8 mouse cellular contexts compared by ENCODE assay signal in the genomic region with DNA sequence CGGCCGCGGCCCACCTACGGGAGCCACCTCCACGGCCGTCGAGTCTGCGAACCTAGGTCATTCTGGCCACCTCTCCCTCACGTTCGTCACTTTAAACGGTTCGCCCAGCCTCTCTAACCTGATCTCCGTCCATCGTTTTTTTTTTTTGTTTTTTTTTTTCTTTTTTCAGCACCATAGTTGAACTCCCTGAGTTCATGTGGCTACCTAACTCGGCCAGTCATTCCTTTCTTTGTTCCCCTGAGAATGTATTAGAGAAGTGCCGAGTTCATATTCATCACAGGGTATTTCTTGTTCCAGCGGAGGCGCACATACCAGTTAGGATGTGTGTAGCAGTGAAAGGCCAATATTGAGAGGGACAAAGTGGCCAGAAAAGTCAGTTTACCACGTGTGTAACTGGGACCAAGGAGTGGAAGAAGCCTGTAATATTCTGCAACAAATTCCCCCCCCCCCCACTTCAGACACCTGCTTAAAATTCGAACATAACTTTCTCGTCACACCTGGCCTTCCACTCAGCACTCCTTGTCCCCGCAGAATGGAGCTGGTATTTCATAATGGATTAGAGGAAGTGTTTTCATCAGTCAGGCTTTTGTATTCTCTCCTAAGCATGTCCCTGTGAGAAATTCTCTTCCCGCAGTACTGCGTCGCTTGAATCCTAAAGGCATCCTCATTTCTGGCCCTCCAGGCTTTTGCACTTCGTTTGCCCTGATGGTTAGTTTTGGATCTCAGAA. TPM values are rescaled to one million over a fixed set of nuclear protein-coding genes. Genes with fewer than 3 reads are reported as not detected.
A peak's percentile ranks its signal among the peaks of the same experiment; 100 is the strongest.
DNase-seq lines count a peak whose midpoint lies in the region; ATAC-seq lines count a peak whose summit lies in the region.

No protein-coding gene starts in this region.

- no peaks in the 10 kb centered on the region for H3K27me3 ChIP-seq in megakaryocyte, embryonic 14.5 days (replicated peaks)
- H3K27me3 ChIP-seq in erythroblast, embryonic 14.5 days (ENCODE audit: control insufficient read depth), result no peaks in the 10 kb centered on the region
- H3K27me3 ChIP-seq in liver, embryonic 11.5 days (replicated peaks; ENCODE audit: control insufficient read depth, insufficient read depth, low read length), result no peaks in the 10 kb centered on the region
- no peaks in the 10 kb centered on the region for H3K27me3 ChIP-seq in neural tube, embryonic 15.5 days (replicated peaks)

- peaks cover 27% of the 10 kb centered on the region for H3K36me3 ChIP-seq in megakaryocyte, embryonic 14.5 days (replicated peaks; ENCODE audit: low read length)
- peaks cover 33% of the 10 kb centered on the region for H3K36me3 ChIP-seq in erythroblast, embryonic 14.5 days (ENCODE audit: control insufficient read depth)
- peaks cover 14% of the 10 kb centered on the region for H3K36me3 ChIP-seq in liver, embryonic 11.5 days (ENCODE audit: control insufficient read depth, insufficient read depth, low read length)
- H3K36me3 ChIP-seq in neural tube, embryonic 15.5 days, result peaks cover 12% of the 10 kb centered on the region

- H3K4me2 ChIP-seq in liver, embryonic 11.5 days, result peak overlapping the region; percentile 77
- H3K4me2 ChIP-seq in neural tube, embryonic 15.5 days, result peak overlapping the region; percentile 69

- WGBS in liver, embryonic 11.5 days, result 19% methylated on average over 26 of the region's 26 CpGs
- 13% methylated on average over 26 of the region's 26 CpGs for WGBS in neural tube, embryonic 15.5 days

- H3K27ac ChIP-seq in liver, embryonic 11.5 days (ENCODE audit: low read depth, low read length), result peak overlapping the region; percentile 73
- peak overlapping the region; percentile 88 for H3K27ac ChIP-seq in neural tube, embryonic 15.5 days (replicated peaks)

- DNase-seq in liver, embryonic 11.5 days (ENCODE audit: low spot score), result no peak
- no peak for DNase-seq in urinary bladder, postnatal 14 days (ENCODE audit: low spot score)
- DNase-seq in thymus, postnatal 25 days, result no peak

- peaks cover 46% of the 10 kb centered on the region for H3K4me1 ChIP-seq in megakaryocyte, embryonic 14.5 days
- peaks cover 37% of the 10 kb centered on the region for H3K4me1 ChIP-seq in erythroblast, embryonic 14.5 days (ENCODE audit: control insufficient read depth)
- H3K4me1 ChIP-seq in liver, embryonic 11.5 days (replicated peaks; ENCODE audit: control insufficient read depth, insufficient read depth, low read length), result peaks cover 19% of the 10 kb centered on the region
- H3K4me1 ChIP-seq in neural tube, embryonic 15.5 days, result peaks cover 32% of the 10 kb centered on the region

- peak overlapping the region; percentile 95 for H3K9ac ChIP-seq in liver, embryonic 11.5 days (ENCODE audit: low read depth, low read length)
- peak overlapping the region; percentile 92 for H3K9ac ChIP-seq in neural tube, embryonic 15.5 days (replicated peaks)

- no peak for ATAC-seq in megakaryocyte, adult 5-6 weeks (ENCODE audit: poor library complexity, severe bottlenecking)
- no peak for ATAC-seq in liver, embryonic 11.5 days (replicated peaks; ENCODE audit: low FRiP score)
- ATAC-seq in neural tube, embryonic 15.5 days (ENCODE audit: low FRiP score), result no peak; the same call in 1 of the 2 replicates
- no peak for ATAC-seq in activated CD4-positive, CD25-positive, alpha-beta regulatory T cell, adult 4 months

- H3K4me3 ChIP-seq in megakaryocyte, embryonic 14.5 days (replicated peaks), result peak overlapping the region; percentile 98
- H3K4me3 ChIP-seq in erythroblast, embryonic 14.5 days (replicated peaks), result peak overlapping the region; percentile 100
- peak overlapping the region; percentile 87 for H3K4me3 ChIP-seq in liver, embryonic 11.5 days (ENCODE audit: low read depth, low read length)
- peak overlapping the region; percentile 67 for H3K4me3 ChIP-seq in neural tube, embryonic 15.5 days (replicated peaks)

- H3K9me3 ChIP-seq in megakaryocyte, embryonic 14.5 days, result no peaks in the 10 kb centered on the region
- no peaks in the 10 kb centered on the region for H3K9me3 ChIP-seq in erythroblast, embryonic 14.5 days (ENCODE audit: control insufficient read depth, low read length)
- H3K9me3 ChIP-seq in liver, embryonic 11.5 days (ENCODE audit: control insufficient read depth, low read length), result no peaks in the 10 kb centered on the region
- H3K9me3 ChIP-seq in neural tube, embryonic 15.5 days (replicated peaks), result no peaks in the 10 kb centered on the region

RNA-seq across cellular contexts. Expression of a gene that starts 0.8 kb away (rescaled TPM):
- polyA plus RNA-seq in megakaryocyte, embryonic 14.5 days (2012; ENCODE audit: insufficient read depth, low replicate concordance), result 12.2 and 191 TPM in 2 replicates
- 197 and 229 TPM in 2 replicates for total RNA-seq in megakaryocyte, adult 5-6 weeks (2015)
- 111 and 159 TPM in 2 replicates for total RNA-seq in megakaryocyte, adult 5-6 weeks (2017)
- 12.2 and 16.2 TPM in 2 replicates for polyA plus RNA-seq in erythroblast, embryonic 14.5 days (2012)
- 191 and 204 TPM in 2 replicates for polyA plus RNA-seq in liver, embryonic 11.5 days (2014; fragmentation: Nextera tagmentation; extraction: Ambion mirVana)
- 402 and 431 TPM in 2 replicates for polyA plus RNA-seq in neural tube, embryonic 15.5 days (2015; fragmentation: Nextera tagmentation; extraction: Ambion mirVana)
- polyA plus RNA-seq in activated CD4-positive, CD25-positive, alpha-beta regulatory T cell, adult 4 months (2017; shearing (Covaris generic)), result 100 to 1,000 TPM; 180 to 210 TPM

RNA-seq across cellular contexts. Expression of a gene that starts 13.2 kb away (rescaled TPM):
- 0.66 TPM in 1 of 2 replicates, not detected in the other for polyA plus RNA-seq in megakaryocyte, embryonic 14.5 days (2012; ENCODE audit: insufficient read depth, low replicate concordance)
- 22.4 and 24.3 TPM in 2 replicates for total RNA-seq in megakaryocyte, adult 5-6 weeks (2015)
- 43.5 and 58.0 TPM in 2 replicates for total RNA-seq in megakaryocyte, adult 5-6 weeks (2017)
- polyA plus RNA-seq in erythroblast, embryonic 14.5 days (2012), result 0.04 and 0.12 TPM in 2 replicates
- 9.0 and 10.2 TPM in 2 replicates for polyA plus RNA-seq in liver, embryonic 11.5 days (2014; fragmentation: Nextera tagmentation; extraction: Ambion mirVana)
- polyA plus RNA-seq in neural tube, embryonic 15.5 days (2015; fragmentation: Nextera tagmentation; extraction: Ambion mirVana), result 4.9 and 7.0 TPM in 2 replicates
- 10 to 100 TPM; 16.6 to 17.6 TPM for polyA plus RNA-seq in activated CD4-positive, CD25-positive, alpha-beta regulatory T cell, adult 4 months (2017; shearing (Covaris generic))

RNA-seq across cellular contexts. Expression of a gene that starts 49.6 kb away (rescaled TPM):
- 0.30 TPM in 1 of 2 replicates, not detected in the other for polyA plus RNA-seq in megakaryocyte, embryonic 14.5 days (2012; ENCODE audit: insufficient read depth, low replicate concordance)
- 0.45 and 1.5 TPM in 2 replicates for total RNA-seq in megakaryocyte, adult 5-6 weeks (2015)
- 0.07 and 0.65 TPM in 2 replicates for total RNA-seq in megakaryocyte, adult 5-6 weeks (2017)
- 0.02 and 0.04 TPM in 2 replicates for polyA plus RNA-seq in erythroblast, embryonic 14.5 days (2012)
- polyA plus RNA-seq in liver, embryonic 11.5 days (2014; fragmentation: Nextera tagmentation; extraction: Ambion mirVana), result 2.0 and 2.4 TPM in 2 replicates
- polyA plus RNA-seq in neural tube, embryonic 15.5 days (2015; fragmentation: Nextera tagmentation; extraction: Ambion mirVana), result 5.5 and 5.6 TPM in 2 replicates
- polyA plus RNA-seq in activated CD4-positive, CD25-positive, alpha-beta regulatory T cell, adult 4 months (2017; shearing (Covaris generic)), result 1 to 10 TPM; 3.1 to 3.2 TPM

RNA-seq across cellular contexts. Expression of a gene that starts 59.7 kb away (rescaled TPM):
- not detected in 2 replicates for polyA plus RNA-seq in megakaryocyte, embryonic 14.5 days (2012; ENCODE audit: insufficient read depth, low replicate concordance)
- total RNA-seq in megakaryocyte, adult 5-6 weeks (2015), result not detected in 2 replicates
- not detected in 2 replicates for total RNA-seq in megakaryocyte, adult 5-6 weeks (2017)
- not detected in 2 replicates for polyA plus RNA-seq in erythroblast, embryonic 14.5 days (2012)
- polyA plus RNA-seq in liver, embryonic 11.5 days (2014; fragmentation: Nextera tagmentation; extraction: Ambion mirVana), result not detected in 2 replicates
- not detected in 2 replicates for polyA plus RNA-seq in neural tube, embryonic 15.5 days (2015; fragmentation: Nextera tagmentation; extraction: Ambion mirVana)
- not detected for polyA plus RNA-seq in activated CD4-positive, CD25-positive, alpha-beta regulatory T cell, adult 4 months (2017; shearing (Covaris generic))
